ENCODE assay signal across 15 mouse cellular contexts in the genomic region with DNA sequence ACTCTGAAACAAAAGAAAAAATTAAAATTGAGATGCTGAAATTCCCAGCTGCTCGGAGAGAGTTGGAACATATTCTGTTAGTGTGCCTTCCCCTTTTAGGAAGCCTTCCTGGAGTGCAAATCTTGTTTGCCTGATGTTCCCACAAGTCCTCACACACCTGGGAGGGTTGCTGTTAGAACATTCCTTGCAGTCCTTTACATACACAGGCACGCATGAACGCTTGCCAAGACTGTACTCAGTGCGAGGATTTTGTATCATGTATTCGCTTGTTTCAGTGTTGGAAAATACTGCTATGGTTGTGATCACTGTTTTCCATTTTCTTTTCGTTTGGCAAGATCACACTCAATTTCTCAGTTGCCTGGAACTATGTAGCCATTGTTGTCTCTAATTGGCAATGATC.
"Had no signal": no experiment of that assay in that cellular context is flagged by ENCODE, and none has a peak within 500 bp of the region (broad histone marks: within the 10 kb centered on the region; RNA-seq: fewer than 3 reads in every experiment).

No protein-coding gene starts in this region.

- H3K27me3 ChIP-seq: kidney, embryonic 15.5 days; limb, embryonic 12.5 days; limb, embryonic 15.5 days had no signal

- H3K4me3 ChIP-seq: kidney, embryonic 15.5 days; limb, embryonic 12.5 days; limb, embryonic 15.5 days had no signal

- H3K27ac ChIP-seq: kidney, embryonic 15.5 days; limb, embryonic 12.5 days; limb, embryonic 15.5 days; liver, embryonic 14.5 days had no signal

- H3K9ac ChIP-seq: kidney, embryonic 15.5 days; limb, embryonic 12.5 days; limb, embryonic 15.5 days; liver, embryonic 14.5 days; liver, postnatal 0 days had no signal

- H3K36me3 ChIP-seq: kidney, embryonic 15.5 days; limb, embryonic 12.5 days; limb, embryonic 15.5 days had no signal

- H3K4me2 ChIP-seq: kidney, embryonic 15.5 days; limb, embryonic 12.5 days; limb, embryonic 15.5 days; liver, embryonic 11.5 days; midbrain, embryonic 11.5 days had no signal

- ATAC-seq: liver, postnatal 0 days had no signal

- H3K9me3 ChIP-seq: kidney, embryonic 15.5 days; limb, embryonic 12.5 days; limb, embryonic 15.5 days had no signal

- DNase-seq: kidney, adult 11 months; kidney, adult 8-10 months; kidney, postnatal 10 days; kidney, postnatal 36 days; left cerebral cortex, postnatal 4 days; liver, postnatal 0 days; midbrain, embryonic 14.5 days; thymus, adult 18-20 months; thymus, postnatal 36 days had no signal

- H3K4me1 ChIP-seq: kidney, embryonic 15.5 days; limb, embryonic 15.5 days had no signal
